Mouse (Mus musculus): ENCODE measurements at regions not wholly inside any gene's neighbourhood (a gene's known extent, or its start where the extent isn't known, plus 50 kb on each side); places are given as distances from the start of the nearest gene placed in this dataset.
A peak's percentile ranks its signal among the peaks of the same experiment; 100 is the strongest.

GRCm38 (mm10) chr10:17596126-17596525 is 126.9 kb upstream of the Cited2 start:
- no peak for DNase-seq (ENCODE audit: low spot score)

- DNase-seq (ENCODE audit: low spot score), result no peak
Measured at GRCm38 (mm10) chr10:17596743-17597142, 126.3 kb upstream of the Cited2 start.

GRCm38 (mm10) chr10:17599246-17599645 is 123.8 kb upstream of the Cited2 start:
- DNase-seq (ENCODE audit: low spot score), result peak; percentile 82

- no peak for DNase-seq (ENCODE audit: low spot score)
Measured at GRCm38 (mm10) chr10:17599831-17600761, 122.9 kb upstream of the Cited2 start.

- DNase-seq (ENCODE audit: low spot score), result no peak
Measured at GRCm38 (mm10) chr10:17600762-17601108, 122.3 kb upstream of the Cited2 start.

GRCm38 (mm10) chr10:17602446-17602845 is 120.6 kb upstream of the Cited2 start:
- DNase-seq (ENCODE audit: low spot score), result no peak

- DNase-seq (ENCODE audit: low spot score), result no peak
Measured at GRCm38 (mm10) chr10:17608220-17608619, 114.8 kb upstream of the Cited2 start.

- DNase-seq (ENCODE audit: low spot score), result no peak
Measured at GRCm38 (mm10) chr10:17610592-17610991, 112.4 kb upstream of the Cited2 start.

DNA sequence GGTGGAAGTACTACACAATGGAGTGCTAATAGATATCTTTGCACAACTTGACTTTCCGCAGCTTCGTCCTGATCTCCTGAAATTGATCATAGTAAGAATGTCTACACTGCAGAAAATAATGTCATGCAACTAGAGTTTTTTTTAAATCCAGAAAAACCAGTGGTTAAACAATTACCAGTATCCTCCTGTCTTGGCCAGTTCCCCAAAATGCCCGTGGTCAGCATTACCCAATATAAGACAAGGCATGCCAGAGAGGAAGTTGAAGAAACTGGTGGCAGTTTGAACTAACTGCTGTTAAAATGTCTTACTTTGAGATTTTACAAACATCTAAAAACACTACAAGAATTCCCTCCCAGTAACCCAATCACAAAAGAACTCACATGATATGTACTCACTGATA is 109.7 kb upstream of the Cited2 start:
- peak; percentile 50 for DNase-seq (ENCODE audit: low spot score)

- no peak for DNase-seq (ENCODE audit: low spot score)
Measured at GRCm38 (mm10) chr10:17618024-17618423, 105.0 kb upstream of the Cited2 start.

GRCm38 (mm10) chr10:17619617-17620016 is 103.4 kb upstream of the Cited2 start:
- no peak for DNase-seq (ENCODE audit: low spot score)

GRCm38 (mm10) chr10:17621703-17622385 is 101.2 kb upstream of the Cited2 start:
- no peak for DNase-seq (ENCODE audit: low spot score)

GRCm38 (mm10) chr10:17622802-17623201 is 100.2 kb upstream of the Cited2 start:
- no peak for DNase-seq (ENCODE audit: low spot score)

DNA sequence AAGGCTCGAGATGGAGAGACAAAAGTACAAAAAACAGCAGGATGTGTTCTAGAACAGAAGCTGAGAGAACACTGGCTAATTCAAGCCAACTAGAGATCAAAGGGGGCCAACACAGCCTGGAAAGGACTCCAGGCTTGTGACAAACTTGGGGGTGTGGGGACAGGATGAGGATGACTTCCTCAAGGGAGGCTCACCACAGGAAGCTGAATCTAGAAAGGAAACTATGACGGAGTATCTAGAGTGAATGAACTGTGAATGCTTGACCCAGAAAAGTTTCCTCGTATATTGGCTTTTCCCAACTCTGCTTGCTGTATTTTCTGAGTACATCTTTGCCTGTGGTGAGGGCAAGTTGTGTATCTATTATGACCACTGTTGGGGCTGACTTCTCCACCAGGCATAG is 93.3 kb upstream of the Cited2 start:
- no peak for DNase-seq (ENCODE audit: low spot score)

DNA sequence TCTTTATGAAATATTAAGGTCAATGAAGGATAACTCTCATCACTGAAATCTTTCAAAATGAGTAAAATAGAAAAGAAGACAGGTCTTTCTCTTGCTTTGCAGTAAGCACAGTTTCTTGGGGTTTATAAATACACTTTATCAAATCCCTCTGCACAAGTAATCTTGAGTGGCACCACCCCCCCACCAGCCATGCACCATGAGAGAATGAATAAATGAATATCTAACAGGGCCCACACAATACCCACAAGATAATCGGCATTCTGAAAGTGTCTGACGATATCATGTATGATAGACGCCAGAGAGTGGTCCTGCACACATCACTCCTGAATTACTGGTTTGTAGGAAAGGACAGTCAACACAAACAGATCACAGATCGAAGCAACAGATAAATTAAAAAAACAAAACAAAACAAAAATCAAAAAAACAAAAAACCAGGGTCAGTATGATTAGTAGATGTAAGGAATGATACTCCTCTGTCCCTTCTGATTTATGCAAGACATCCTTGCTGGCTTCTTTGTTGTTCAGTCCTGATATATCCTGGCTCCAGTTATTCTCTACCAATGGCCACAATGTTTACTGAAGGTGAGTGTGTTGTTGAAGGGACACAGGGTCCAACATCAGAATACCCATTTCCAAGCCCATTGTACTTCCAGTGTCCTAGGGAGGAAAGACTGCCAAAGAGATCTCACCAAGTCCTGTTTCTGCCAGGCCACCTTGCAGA is 92.0 kb upstream of the Cited2 start:
- no peak for DNase-seq (ENCODE audit: low spot score)

- no peak for DNase-seq (ENCODE audit: low spot score)
Measured at GRCm38 (mm10) chr10:17631817-17632216, 91.2 kb upstream of the Cited2 start.

- DNase-seq (ENCODE audit: low spot score), result no peak
Measured at GRCm38 (mm10) chr10:17632959-17633674, 89.9 kb upstream of the Cited2 start.

DNA sequence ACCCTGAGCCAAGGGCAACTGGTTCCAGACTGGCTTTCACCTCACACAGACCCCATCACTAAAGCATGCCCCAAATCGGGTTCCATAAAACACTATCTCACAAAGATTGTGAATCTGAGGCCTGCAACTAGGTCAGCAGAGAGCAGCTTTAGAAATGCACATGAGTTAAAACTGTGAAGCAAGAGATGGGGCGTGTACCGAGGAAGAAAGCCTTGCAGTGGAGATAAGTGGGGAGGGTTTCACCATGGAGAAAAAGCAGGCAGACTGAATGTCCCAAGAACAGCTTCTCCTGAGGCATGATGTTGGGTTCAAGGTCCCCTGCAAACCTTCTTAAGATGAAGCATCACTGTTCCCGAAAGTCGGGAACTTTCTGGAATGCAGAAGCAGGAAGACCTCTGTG is 77.7 kb upstream of the Cited2 start:
- no peak for DNase-seq (ENCODE audit: low spot score)

- DNase-seq (ENCODE audit: low spot score), result no peak
Measured at GRCm38 (mm10) chr10:17646391-17646790, 76.6 kb upstream of the Cited2 start.

- DNase-seq (ENCODE audit: low spot score), result no peak
Measured at GRCm38 (mm10) chr10:17648077-17648476, 74.9 kb upstream of the Cited2 start.

DNA sequence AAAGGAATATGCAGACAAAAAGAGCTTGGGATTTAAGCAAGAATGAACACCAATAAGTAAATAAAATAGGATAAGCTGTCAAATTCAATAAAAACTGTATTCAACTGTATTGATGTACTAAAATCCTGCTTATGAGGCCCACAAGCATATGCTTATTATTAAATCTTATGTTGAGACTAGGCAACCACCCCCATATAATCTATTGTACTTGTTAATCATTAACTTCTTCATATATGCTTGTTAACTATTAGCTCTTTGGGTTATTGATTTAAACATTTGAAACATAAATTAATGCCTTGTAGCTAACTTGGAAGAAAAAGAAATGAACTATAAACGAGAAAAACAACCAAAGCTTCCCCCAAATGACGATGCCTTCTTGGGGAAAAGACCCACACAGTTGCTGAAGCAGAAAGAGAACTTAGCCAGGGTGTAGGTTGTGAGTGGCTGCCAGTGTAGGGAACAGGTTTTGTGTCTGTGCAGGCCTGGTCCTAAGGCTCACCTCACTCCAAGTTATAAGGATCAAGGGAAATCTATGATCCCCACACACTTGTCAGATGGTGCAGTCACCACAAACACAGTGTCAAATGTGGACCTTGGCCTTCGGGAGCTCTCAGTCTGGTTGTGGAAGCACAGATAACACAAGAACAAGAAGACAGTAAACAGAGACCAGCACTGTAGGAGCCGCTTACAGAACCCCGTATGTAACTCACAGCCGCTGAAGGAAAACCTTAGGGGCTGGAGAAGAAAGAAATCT is 71.8 kb upstream of the Cited2 start:
- DNase-seq (ENCODE audit: low spot score), result no peak

Measured in lung, postnatal 25 days (tissue).